Mouse (Mus musculus): ENCODE measurements at regions not wholly inside any gene's neighbourhood (a gene's known extent, or its start where the extent isn't known, plus 50 kb on each side); places are given as distances from the start of the nearest gene placed in this dataset.

- no peak for DNase-seq (ENCODE audit: low spot score)
These were observed 167.7 kb upstream of the Ccdc122 start for GRCm38 (mm10) chr14:76868831-76869230.

GRCm38 (mm10) chr14:76868131-76868530, 168.4 kb upstream of the Ccdc122 start:
- no peak for DNase-seq (ENCODE audit: low spot score)

- DNase-seq (ENCODE audit: low spot score): no peak
These were observed 171.9 kb upstream of the Ccdc122 start for GRCm38 (mm10) chr14:76864664-76865063.

GRCm38 (mm10) chr14:76863035-76863706, 173.4 kb upstream of the Ccdc122 start:
- no peak for DNase-seq (ENCODE audit: low spot score)

- no peak for DNase-seq (ENCODE audit: low spot score)
These were observed 178.2 kb upstream of the Ccdc122 start for GRCm38 (mm10) chr14:76858396-76858795.

- DNase-seq (ENCODE audit: low spot score): no peak
These were observed 179.3 kb upstream of the Ccdc122 start for GRCm38 (mm10) chr14:76857196-76857773.

GRCm38 (mm10) chr14:76856591-76856990, 180.0 kb upstream of the Ccdc122 start:
- no peak for DNase-seq (ENCODE audit: low spot score)

- DNase-seq (ENCODE audit: low spot score): no peak
These were observed 181.6 kb upstream of the Ccdc122 start for GRCm38 (mm10) chr14:76854965-76855364.

- no peak for DNase-seq (ENCODE audit: low spot score)
These were observed 184.9 kb upstream of the Ccdc122 start for GRCm38 (mm10) chr14:76851473-76852214.

GRCm38 (mm10) chr14:76850641-76851040, 185.9 kb upstream of the Ccdc122 start:
- DNase-seq (ENCODE audit: low spot score): no peak

- DNase-seq (ENCODE audit: low spot score): no peak
These were observed 186.5 kb upstream of the Ccdc122 start for GRCm38 (mm10) chr14:76850051-76850450.

- no peak for DNase-seq (ENCODE audit: low spot score)
These were observed 186.9 kb upstream of the Ccdc122 start for GRCm38 (mm10) chr14:76849636-76850035.

- DNase-seq (ENCODE audit: low spot score): no peak
These were observed 187.5 kb upstream of the Ccdc122 start for GRCm38 (mm10) chr14:76849071-76849470.

GRCm38 (mm10) chr14:76845706-76846105, 190.9 kb upstream of the Ccdc122 start:
- no peak for DNase-seq (ENCODE audit: low spot score)

GRCm38 (mm10) chr14:76844717-76845116, 191.9 kb upstream of the Ccdc122 start:
- no peak for DNase-seq (ENCODE audit: low spot score)

- no peak for DNase-seq (ENCODE audit: low spot score)
These were observed 198.9 kb upstream of the Ccdc122 start for GRCm38 (mm10) chr14:76837583-76838220.

GRCm38 (mm10) chr14:76836926-76837516, 199.6 kb upstream of the Ccdc122 start:
- DNase-seq (ENCODE audit: low spot score): no peak

GRCm38 (mm10) chr14:76836271-76836670, 200.3 kb upstream of the Ccdc122 start:
- DNase-seq (ENCODE audit: low spot score): no peak

- DNase-seq (ENCODE audit: low spot score): no peak
These were observed 202.5 kb upstream of the Ccdc122 start for GRCm38 (mm10) chr14:76834084-76834483.

GRCm38 (mm10) chr14:76829161-76829510, 207.4 kb upstream of the Ccdc122 start:
- no peak for DNase-seq (ENCODE audit: low spot score)

GRCm38 (mm10) chr14:76828453-76829160, 208.0 kb upstream of the Ccdc122 start:
- DNase-seq (ENCODE audit: low spot score): no peak

- no peak for DNase-seq (ENCODE audit: low spot score)
These were observed 212.5 kb upstream of the Ccdc122 start for GRCm38 (mm10) chr14:76824066-76824465.

All from testis, postnatal 10 days (tissue).